Mouse (Mus musculus) layer of hippocampus, adult 2 months (tissue): Measurements from ENCODE around the gene Dcaf4. TPM values are rescaled to one million over a fixed set of nuclear protein-coding genes. Genes with fewer than 3 reads are reported as not detected.

Experiments used
- DNase-seq, 2 experiments: peaks; one replicate each; pipeline ENCODE4 v3.0.0; 2022; ENCODE audit warnings: low spot score in 2 of 2
- H3K27ac ChIP-seq: fragments of 200-600 bp; 2 replicates; pipeline ENCODE4 v1.8.1; 2022
- H3K4me3 ChIP-seq: fragments of 200-600 bp; 2 replicates; pipeline ENCODE4 v1.8.1; 2022; ENCODE audit warnings: mild to moderate bottlenecking
- CTCF ChIP-seq: fragments of 200-600 bp; conservative IDR thresholded peaks from 2 replicates; pipeline ENCODE4 v1.8.1; 2022; ENCODE audit warnings: antibody characterized with exemption, mild to moderate bottlenecking, moderate library complexity
- total RNA-seq, 2 experiments: library from RNA; stranded (reverse); gene quantifications; 2 replicates each; pipeline ENCODE4 v1.2.3; 2021

The Dcaf4 gene
- total RNA-seq, 2 experiments from 2014 or later = 29.0 to 30.3 TPM

DNA sequence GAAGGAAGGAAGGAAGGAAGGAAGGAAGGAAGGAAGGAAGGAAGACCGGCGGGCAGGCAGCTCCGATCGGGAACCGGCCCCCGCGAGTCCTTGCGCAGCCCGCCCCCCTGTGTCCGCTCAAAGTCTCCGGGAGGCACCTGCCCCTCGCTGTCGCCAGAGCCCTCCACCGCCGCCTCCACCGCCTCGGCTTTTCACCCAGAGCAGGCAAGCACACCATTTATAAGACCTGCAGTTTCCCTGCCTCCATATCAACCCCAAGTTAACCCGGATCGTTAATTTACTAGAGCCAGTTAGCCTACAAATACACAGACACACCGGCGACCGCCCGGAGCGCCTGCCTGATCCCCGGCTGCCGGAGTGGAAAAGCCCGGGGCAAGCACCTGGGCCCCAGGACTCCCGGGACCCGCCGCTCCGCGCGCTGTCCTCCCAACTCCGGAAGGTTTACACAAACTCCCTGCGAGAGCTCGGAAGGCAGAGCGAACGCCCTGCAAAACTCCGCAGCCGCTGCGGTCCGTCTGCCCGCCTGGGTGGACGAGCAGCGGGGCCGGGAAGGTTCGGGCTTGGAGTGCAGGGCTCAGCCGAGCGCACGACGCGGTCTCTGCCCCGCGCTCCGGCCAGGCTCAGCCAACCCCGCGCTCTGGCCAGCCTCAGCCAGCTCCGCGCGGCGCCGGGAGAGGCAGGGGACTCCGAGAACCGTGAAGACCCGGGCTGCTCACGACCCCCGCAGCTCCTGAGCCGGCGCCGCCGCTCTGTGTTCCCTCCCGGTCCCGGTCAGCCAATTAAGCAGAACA is 33.4 kb upstream of the Dcaf4 start:
- DNase-seq = peak in 1 of 2 experiments; percentile 44
- H3K27ac ChIP-seq = peak overlapping the region; percentile 92
- TF ChIP-seq CTCF = peak; percentile 25

DNA sequence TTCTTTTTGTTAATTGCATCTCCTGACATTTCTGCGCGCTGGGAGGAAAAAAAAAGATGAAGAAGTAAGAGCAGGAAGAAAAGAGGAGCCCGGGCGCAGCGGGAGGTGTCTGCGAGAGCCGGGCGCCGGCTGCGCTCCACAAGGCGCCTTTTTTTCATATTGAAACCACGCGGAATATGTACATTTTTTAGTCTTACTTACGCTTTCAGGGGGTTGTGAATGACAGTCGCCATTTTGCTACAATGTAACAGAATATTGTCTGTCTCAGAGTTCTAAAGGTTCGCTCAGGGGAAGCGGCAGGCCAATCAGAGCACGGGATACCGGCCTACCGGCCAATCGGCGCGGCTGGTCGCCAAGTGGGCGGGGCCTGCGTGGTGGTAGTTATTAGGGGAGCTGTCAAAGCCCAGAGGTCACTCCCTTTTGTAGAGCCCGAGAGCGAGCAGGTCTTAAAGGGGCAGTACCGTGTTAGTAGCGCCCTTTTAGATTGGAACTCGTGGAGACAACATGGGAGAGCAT is 32.7 kb upstream of the Dcaf4 start, which contains the start of gene Dpf3:
Gene Dpf3 (minus strand): TSS at position 241 of the 516 bp plus-strand sequence.
- H3K27ac ChIP-seq = peak within 1 kb of the TSS; percentile 92
- no peak for TF ChIP-seq CTCF
- DNase-seq = peak; percentile 96 to 97
- H3K4me3 ChIP-seq = peak within 1 kb of the TSS; percentile 69

More for the DNA sequence above, 33.4 kb upstream of the Dcaf4 start:
- H3K4me3 ChIP-seq = peak overlapping the region; percentile 69

- Histone ChIP-seq H3K27ac (peak overlapping the region; percentile 92), H3K4me3 (peak overlapping the region; percentile 69)
- TF ChIP-seq CTCF = no peak
- DNase-seq = no peak
Observed at GRCm38 (mm10) chr12:83488211-83488941, 31.9 kb upstream of the Dcaf4 start.

DNA sequence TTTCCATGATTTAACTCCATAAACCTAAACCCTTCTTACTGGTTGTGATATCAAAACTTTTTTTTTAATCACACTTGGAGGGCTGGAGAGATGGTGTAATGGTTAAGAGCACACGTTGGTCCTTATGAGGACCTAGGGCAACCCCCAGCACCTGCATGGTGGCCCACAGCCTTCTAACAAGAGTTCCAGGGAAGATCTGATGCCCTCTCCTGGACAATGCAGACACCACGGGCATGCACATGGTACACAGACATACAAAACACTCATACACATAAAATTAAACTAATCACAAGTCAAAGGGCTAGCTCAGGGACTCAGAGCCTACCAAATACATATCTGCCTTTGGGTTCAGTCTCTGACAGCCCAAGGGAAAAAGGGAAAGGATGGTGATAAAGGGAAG is 30.5 kb upstream of the Dcaf4 start:
- TF ChIP-seq CTCF = peak; percentile 55
- no peak for DNase-seq
- Histone ChIP-seq H3K4me3 (no peak overlapping the region), H3K27ac (no peak overlapping the region)

- TF ChIP-seq CTCF = peak; percentile 76
- DNase-seq = no peak
- Histone ChIP-seq H3K4me3 (no peak overlapping the region), H3K27ac (no peak overlapping the region)
Observed at GRCm38 (mm10) chr12:83491609-83492008, 28.7 kb upstream of the Dcaf4 start.

GRCm38 (mm10) chr12:83492808-83493207 is 27.5 kb upstream of the Dcaf4 start:
- H3K4me3 ChIP-seq = no peak overlapping the region
- TF ChIP-seq CTCF = no peak
- DNase-seq = no peak
- H3K27ac ChIP-seq = 0 out of 2 replicates have a peak overlapping the region, but pooled peaks have one; percentile 28

- no peak overlapping the region for H3K4me3 ChIP-seq
- TF ChIP-seq CTCF = no peak
- no peak for DNase-seq
- no peak overlapping the region for H3K27ac ChIP-seq
Observed at GRCm38 (mm10) chr12:83494196-83494595, 26.1 kb upstream of the Dcaf4 start.

DNA sequence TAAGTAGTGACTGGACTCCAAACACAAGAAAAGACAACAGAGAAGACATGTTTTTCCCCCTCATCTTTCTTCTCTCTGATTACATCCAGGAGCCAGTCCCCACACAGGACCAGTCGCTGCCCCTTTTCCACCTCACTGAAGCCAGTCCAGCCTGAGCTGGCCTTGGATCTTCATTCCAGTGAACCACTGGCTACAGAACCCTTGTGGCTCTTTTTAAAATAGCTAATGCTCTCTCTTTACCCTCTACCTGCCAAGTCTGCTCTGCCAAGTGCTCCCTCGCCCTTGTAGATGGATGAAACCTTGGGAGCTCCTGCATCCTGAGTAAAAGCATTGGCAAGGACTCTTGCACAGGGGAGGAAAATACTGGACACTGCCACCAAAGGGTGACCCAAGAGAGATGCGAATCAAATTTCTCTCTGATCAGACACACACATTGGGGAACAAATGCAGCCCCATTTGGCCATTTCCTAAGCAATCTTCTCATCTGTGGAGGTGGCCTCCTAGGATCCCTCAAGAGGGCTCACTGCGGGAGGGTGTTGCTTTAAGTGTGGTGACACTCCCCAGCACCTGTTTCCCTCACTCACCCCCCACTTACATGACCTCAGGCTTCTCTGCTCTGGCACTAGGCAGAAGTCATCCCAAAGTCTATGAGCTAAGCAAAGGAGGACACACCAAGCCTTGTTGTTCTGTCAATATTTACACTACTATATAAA is 24.9 kb upstream of the Dcaf4 start:
- no peak for DNase-seq
- H3K27ac ChIP-seq = no peak overlapping the region
- no peak overlapping the region for H3K4me3 ChIP-seq
- TF ChIP-seq CTCF = no peak

GRCm38 (mm10) chr12:83495961-83496282 is 24.3 kb upstream of the Dcaf4 start:
- no peak overlapping the region for H3K4me3 ChIP-seq
- no peak overlapping the region for H3K27ac ChIP-seq
- TF ChIP-seq CTCF = no peak
- no peak for DNase-seq

DNA sequence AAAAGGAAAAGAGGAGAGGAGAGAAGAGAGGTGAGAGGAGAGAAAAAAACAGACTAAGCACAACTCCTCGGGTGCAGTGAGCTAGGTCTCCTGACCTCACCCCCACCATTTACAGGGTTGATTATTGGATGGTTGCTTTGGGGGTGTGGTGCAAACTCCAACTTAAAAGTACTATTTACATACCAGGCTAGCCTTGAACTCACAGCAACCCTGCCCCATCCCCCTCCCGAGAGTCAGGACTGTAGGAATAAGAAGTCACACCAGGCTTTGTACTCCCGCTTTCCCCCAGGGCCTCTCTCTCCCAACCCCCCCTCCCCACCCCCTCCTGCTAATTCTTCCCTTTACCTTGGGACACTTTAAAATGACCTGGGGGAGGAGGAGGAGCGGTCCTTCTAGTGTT is 23.9 kb upstream of the Dcaf4 start:
- DNase-seq = no peak
- Histone ChIP-seq H3K27ac (no peak overlapping the region), H3K4me3 (no peak overlapping the region)
- TF ChIP-seq CTCF = no peak

DNA sequence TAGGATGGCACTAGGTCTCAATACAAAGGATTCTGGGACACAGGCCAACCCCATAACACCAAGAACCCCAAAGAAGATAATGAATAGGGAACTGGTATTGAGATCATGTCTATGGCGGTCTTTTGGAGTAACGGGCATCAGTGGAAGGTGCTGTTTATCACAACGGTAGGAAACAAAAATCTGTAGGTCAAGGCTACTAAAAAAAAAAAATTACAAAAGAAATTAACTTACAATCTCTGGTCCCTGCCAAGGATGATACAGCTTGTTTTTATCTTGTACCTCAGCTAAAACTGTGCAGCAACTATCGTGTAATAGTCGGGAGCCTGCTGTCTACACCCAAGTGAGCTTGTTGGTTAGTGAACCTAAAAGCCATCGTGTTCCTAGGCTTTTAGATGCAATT is 23.5 kb upstream of the Dcaf4 start:
- H3K27ac ChIP-seq = no peak overlapping the region

GRCm38 (mm10) chr12:83497959-83498358 is 22.3 kb upstream of the Dcaf4 start:
- H3K27ac ChIP-seq = no peak overlapping the region
- TF ChIP-seq CTCF = peak; percentile 37
- no peak for DNase-seq
- no peak overlapping the region for H3K4me3 ChIP-seq

More for the DNA sequence above, 23.5 kb upstream of the Dcaf4 start:
- no peak overlapping the region for H3K4me3 ChIP-seq
- no peak for TF ChIP-seq CTCF
- no peak for DNase-seq

GRCm38 (mm10) chr12:83499256-83499655 is 21.0 kb upstream of the Dcaf4 start:
- H3K4me3 ChIP-seq = no peak overlapping the region
- no peak for TF ChIP-seq CTCF
- no peak for DNase-seq
- H3K27ac ChIP-seq = no peak overlapping the region
